Mouse (Mus musculus) Muller cell, postnatal 12 days (primary cell): ENCODE measurements around the gene Tbc1d2.

Experiments
- DNase-seq: peaks from one replicate; pipeline ENCODE4 v3.0.0-alpha.2; 2015; ENCODE audit errors: inconsistent ontology term

Gene Tbc1d2

GRCm38 (mm10) chr4:46555762-46556161 is 94.2 kb downstream of the Tbc1d2 start:
- no peak for DNase-seq
